Mouse (Mus musculus): ENCODE results near the gene B230217C12Rik. TPM values are rescaled to one million over a fixed set of nuclear protein-coding genes. Genes with fewer than 3 reads are reported as not detected.
A peak's percentile ranks its signal among the peaks of the same experiment; 100 is the strongest.

Gene B230217C12Rik
- polyA plus RNA-seq, 1 experiment from 2014 or later = 14.3 TPM

GRCm38 (mm10) chr11:97820840-97821239 is 19.7 kb upstream of the B230217C12Rik start:
- Histone ChIP-seq H3K36me3 (peaks cover 56% of the 10 kb centered on the region), H3K27me3 (ENCODE audit: low read depth, poor library complexity, severe bottlenecking) (0 out of 2 replicates have a peak, but pooled peaks cover under 1% of the 10 kb centered on the region), H3K27ac (replicated peaks) (peak overlapping the region; percentile 39; the same call in 1 of the 2 replicates), H3K4me3 (no peak overlapping the region), H3K9me3 (replicated peaks) (no peaks in the 10 kb centered on the region), H3K4me1 (peaks cover 65% of the 10 kb centered on the region)
- 72% methylated on average over 4 of the region's 4 CpGs for WGBS
- no peak for DNase-seq (ENCODE audit: low spot score)

DNA sequence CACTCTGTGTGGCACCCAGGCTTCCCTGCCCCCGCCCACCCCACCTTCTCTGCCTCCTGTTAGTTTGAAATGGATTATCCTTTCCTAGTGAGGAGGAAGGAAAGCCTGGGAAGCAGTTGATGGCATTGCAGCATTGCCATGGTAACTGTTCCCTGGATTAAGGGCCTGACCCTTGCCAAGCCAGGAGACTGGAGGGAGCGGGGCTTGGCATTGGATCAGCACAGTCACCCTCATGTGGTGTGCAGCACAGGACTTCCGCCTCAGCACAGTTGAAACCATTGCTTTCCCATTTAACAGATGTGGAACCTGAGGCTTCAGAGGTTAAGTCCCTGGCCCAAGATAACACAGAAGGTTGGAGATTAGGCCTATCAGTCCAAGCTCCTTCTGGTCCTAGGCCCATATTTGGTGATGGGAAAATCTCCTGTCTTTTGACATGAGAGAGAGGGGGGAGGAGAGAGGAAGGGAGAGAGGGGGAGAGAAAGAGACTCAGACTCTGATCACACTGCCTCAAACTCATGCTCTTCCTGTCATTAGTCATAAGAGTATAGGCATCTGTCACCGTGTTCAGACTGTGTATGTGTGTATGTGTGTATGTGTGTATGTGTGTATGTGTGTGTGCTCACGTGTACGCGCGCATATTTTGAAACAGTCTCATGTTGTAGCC is 19.0 kb upstream of the B230217C12Rik start:
- 0 out of 2 replicates have a peak overlapping the region, but pooled peaks have one; percentile 46 for H3K27ac ChIP-seq (replicated peaks)
- peaks cover 58% of the 10 kb centered on the region for H3K4me1 ChIP-seq
- H3K36me3 ChIP-seq = peaks cover 54% of the 10 kb centered on the region
- no peaks in the 10 kb centered on the region for H3K27me3 ChIP-seq (ENCODE audit: low read depth, poor library complexity, severe bottlenecking)
- H3K9me3 ChIP-seq (replicated peaks) = no peaks in the 10 kb centered on the region
- no peak for DNase-seq (ENCODE audit: low spot score)
- 91% methylated on average over 8 of the region's 8 CpGs for WGBS
- no peak overlapping the region for H3K4me3 ChIP-seq

DNA sequence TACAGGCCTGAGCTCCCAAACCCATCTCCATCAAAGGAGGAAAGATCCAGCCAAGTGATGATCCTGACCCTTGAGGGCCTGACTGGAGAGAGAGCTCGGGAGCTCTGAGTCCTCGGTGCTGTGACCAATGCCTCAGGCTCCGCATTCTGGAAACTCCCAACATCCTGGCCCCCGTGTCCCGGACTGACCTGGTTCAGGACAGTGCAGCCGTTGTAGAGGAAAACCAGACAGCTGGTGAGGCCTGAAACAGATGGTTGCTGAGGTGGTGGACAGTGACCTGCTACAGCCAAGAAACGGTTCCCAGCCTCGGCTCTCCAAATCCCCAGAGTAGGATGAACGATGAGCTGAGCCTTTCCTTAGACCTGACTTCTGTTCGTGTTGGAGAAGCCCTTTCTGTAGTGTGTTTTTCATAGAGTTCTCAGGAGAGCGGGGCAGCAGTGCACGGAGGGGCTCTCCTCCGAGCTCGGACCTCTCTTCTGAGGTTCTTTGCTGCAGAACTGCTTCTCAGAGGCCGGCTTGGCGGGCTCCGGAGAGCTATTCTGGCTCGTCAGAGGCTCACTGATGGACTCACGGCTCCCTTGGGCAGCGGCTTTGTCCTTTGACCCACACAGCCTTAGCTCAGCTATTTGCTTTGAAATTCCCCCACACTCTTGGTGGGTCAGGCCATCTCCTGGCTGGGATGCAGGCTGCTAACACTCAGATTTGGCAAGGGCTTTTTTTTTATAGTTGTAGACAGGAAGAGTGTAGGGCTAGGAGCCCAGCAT is 17.6 kb upstream of the B230217C12Rik start:
- no peaks in the 10 kb centered on the region for H3K27me3 ChIP-seq (ENCODE audit: low read depth, poor library complexity, severe bottlenecking)
- no peak overlapping the region for H3K4me3 ChIP-seq
- no peak for DNase-seq (ENCODE audit: low spot score)
- H3K36me3 ChIP-seq = peaks cover 65% of the 10 kb centered on the region
- H3K27ac ChIP-seq (replicated peaks) = peak overlapping the region; percentile 56
- WGBS = 78% methylated on average over 20 of the region's 20 CpGs
- H3K4me1 ChIP-seq = peaks cover 43% of the 10 kb centered on the region
- H3K9me3 ChIP-seq (replicated peaks) = no peaks in the 10 kb centered on the region

- Histone ChIP-seq H3K9me3 (replicated peaks) (no peaks in the 10 kb centered on the region), H3K27me3 (ENCODE audit: low read depth, poor library complexity, severe bottlenecking) (no peaks in the 10 kb centered on the region), H3K27ac (replicated peaks) (no peak overlapping the region), H3K4me1 (peaks cover 32% of the 10 kb centered on the region), H3K36me3 (peaks cover 70% of the 10 kb centered on the region), H3K4me3 (no peak overlapping the region)
- 97% methylated on average over 11 of the region's 11 CpGs for WGBS
- DNase-seq (ENCODE audit: low spot score) = no peak
These were observed 16.4 kb upstream of the B230217C12Rik start for GRCm38 (mm10) chr11:97824168-97824567.

- 91% methylated on average over 6 of the region's 6 CpGs for WGBS
- DNase-seq (ENCODE audit: low spot score) = no peak
- H3K36me3 ChIP-seq = peaks cover 74% of the 10 kb centered on the region
These were observed 15.7 kb upstream of the B230217C12Rik start for GRCm38 (mm10) chr11:97824895-97825294.

GRCm38 (mm10) chr11:97825295-97825694 is 15.3 kb upstream of the B230217C12Rik start:
- H3K4me3 ChIP-seq = no peak overlapping the region
- DNase-seq (ENCODE audit: low spot score) = no peak
- no peaks in the 10 kb centered on the region for H3K9me3 ChIP-seq (replicated peaks)
- H3K27ac ChIP-seq (replicated peaks) = no peak overlapping the region
- peaks cover 77% of the 10 kb centered on the region for H3K36me3 ChIP-seq
- no peaks in the 10 kb centered on the region for H3K27me3 ChIP-seq (ENCODE audit: low read depth, poor library complexity, severe bottlenecking)
- WGBS = 86% methylated on average over 10 of the region's 10 CpGs
- H3K4me1 ChIP-seq = peaks cover 22% of the 10 kb centered on the region

More at GRCm38 (mm10) chr11:97824895-97825294, 15.7 kb upstream of the B230217C12Rik start:
- H3K27me3 ChIP-seq (ENCODE audit: low read depth, poor library complexity, severe bottlenecking) = no peaks in the 10 kb centered on the region
- H3K4me1 ChIP-seq = peaks cover 24% of the 10 kb centered on the region
- H3K27ac ChIP-seq (replicated peaks) = 0 out of 2 replicates have a peak overlapping the region, but pooled peaks have one; percentile 25
- H3K4me3 ChIP-seq = no peak overlapping the region
- no peaks in the 10 kb centered on the region for H3K9me3 ChIP-seq (replicated peaks)

DNA sequence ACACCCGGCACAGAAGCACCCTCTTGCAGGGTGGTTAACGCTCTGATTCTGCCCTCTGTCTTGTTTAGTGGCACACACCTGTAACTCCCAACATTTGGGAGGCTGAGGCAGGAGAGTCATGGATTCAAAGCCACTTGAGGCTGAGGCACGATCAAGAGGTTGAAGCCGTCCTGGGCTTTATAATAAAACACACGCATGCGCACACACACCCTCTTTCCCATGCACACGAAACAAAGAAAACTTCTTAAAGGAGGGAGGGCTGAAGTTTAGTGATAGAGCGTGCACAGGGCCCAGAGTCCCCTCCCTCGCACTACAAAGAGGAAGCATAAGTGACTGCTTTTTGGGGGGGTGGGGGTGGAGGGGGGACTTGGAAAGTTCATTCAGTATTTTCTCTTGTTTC is 14.6 kb upstream of the B230217C12Rik start:
- Histone ChIP-seq H3K36me3 (peaks cover 76% of the 10 kb centered on the region), H3K27ac (replicated peaks) (no peak overlapping the region), H3K9me3 (replicated peaks) (no peaks in the 10 kb centered on the region), H3K4me3 (no peak overlapping the region), H3K4me1 (peaks cover 16% of the 10 kb centered on the region), H3K27me3 (ENCODE audit: low read depth, poor library complexity, severe bottlenecking) (no peaks in the 10 kb centered on the region)
- 87% methylated on average over 9 of the region's 9 CpGs for WGBS
- DNase-seq (ENCODE audit: low spot score) = no peak

- 79% methylated on average over 7 of the region's 7 CpGs for WGBS
- Histone ChIP-seq H3K27ac (replicated peaks) (no peak overlapping the region), H3K9me3 (replicated peaks) (no peaks in the 10 kb centered on the region), H3K27me3 (ENCODE audit: low read depth, poor library complexity, severe bottlenecking) (no peaks in the 10 kb centered on the region), H3K36me3 (peaks cover 71% of the 10 kb centered on the region), H3K4me1 (peaks cover 11% of the 10 kb centered on the region), H3K4me3 (no peak overlapping the region)
- no peak for DNase-seq (ENCODE audit: low spot score)
These were observed 14.2 kb upstream of the B230217C12Rik start for GRCm38 (mm10) chr11:97826414-97826813.

DNA sequence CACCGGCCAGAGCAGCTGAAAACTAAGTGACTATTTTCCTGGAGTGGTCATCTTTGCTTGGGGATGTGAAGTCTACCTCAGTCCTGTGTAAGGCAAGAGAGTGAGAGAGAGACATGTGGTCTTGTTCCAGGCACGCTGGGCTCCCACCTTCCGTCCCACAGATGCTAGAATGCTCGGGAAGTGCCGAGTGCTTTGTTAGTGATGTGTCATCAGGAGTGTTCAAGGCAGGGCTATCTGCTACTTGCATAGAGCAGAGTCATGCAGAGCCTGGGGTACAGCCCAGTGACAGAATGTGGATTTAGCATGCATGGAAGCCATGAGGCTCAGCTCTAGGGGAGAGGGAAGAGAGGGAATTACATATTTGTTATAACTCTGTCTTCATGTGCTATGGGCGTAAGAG is 12.9 kb upstream of the B230217C12Rik start:
- H3K9me3 ChIP-seq (replicated peaks) = no peaks in the 10 kb centered on the region
- H3K36me3 ChIP-seq = peaks cover 77% of the 10 kb centered on the region
- peaks cover 7% of the 10 kb centered on the region for H3K4me1 ChIP-seq
- no peak overlapping the region for H3K27ac ChIP-seq (replicated peaks)
- WGBS = 90% methylated on average over 6 of the region's 6 CpGs
- no peaks in the 10 kb centered on the region for H3K27me3 ChIP-seq (ENCODE audit: low read depth, poor library complexity, severe bottlenecking)
- no peak for DNase-seq (ENCODE audit: low spot score)
- H3K4me3 ChIP-seq = no peak overlapping the region

DNA sequence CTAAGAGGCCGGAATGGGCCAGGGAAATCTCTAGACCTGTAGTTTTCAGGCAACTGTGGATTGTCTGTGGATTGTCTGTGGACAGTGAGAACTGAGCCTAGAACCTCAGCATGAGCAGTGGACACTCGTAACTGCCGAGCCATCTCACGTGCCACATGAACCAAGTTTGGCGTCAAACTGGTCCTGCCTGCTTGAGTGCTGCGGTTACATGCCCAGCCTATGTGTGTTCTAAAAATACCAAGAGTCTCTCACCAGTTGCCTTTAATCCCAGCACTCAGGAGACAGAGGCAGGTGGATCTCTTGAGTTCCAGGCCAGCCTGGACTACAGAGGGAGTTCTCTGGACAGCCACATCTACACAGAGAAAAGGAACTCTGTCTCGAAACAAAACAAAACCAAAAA is 11.2 kb upstream of the B230217C12Rik start:
- H3K9me3 ChIP-seq (replicated peaks) = no peaks in the 10 kb centered on the region
- no peaks in the 10 kb centered on the region for H3K4me1 ChIP-seq
- peaks cover 78% of the 10 kb centered on the region for H3K36me3 ChIP-seq
- no peak for DNase-seq (ENCODE audit: low spot score)
- H3K4me3 ChIP-seq = no peak overlapping the region
- 92% methylated on average over 7 of the region's 7 CpGs for whole genome bisulfite sequencing
- no peaks in the 10 kb centered on the region for H3K27me3 ChIP-seq (ENCODE audit: low read depth, poor library complexity, severe bottlenecking)
- no peak overlapping the region for H3K27ac ChIP-seq (replicated peaks)

DNA sequence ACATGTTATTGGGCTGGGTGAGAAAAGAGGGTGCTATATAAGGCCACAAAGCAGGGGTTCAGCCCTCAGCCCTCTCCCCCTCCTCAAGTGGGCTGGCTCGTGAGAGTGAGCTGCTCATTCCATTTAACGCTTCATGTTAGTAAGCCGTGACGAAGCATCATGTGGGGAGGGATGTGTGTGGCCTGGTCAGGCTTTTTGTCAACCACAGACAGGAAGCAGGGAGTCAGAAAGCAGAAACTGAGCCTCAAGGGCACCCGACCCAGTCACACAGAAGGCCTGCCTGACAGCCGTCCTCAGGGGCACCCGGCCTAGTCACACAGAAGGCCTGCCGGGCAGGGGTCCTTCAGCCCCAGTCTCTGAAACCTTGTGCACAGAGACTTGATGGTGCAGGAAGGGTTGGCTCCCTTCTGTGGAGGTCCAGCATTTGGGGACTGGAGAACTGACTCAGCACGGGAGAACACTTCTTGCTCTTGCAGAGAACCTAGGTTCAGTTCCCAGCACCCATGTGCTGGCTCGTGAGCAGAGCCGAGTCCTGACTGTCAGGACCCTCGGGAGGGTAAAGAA is 10.6 kb upstream of the B230217C12Rik start:
- DNase-seq (ENCODE audit: low spot score) = peak; percentile 11
- H3K27ac ChIP-seq (replicated peaks) = 0 out of 2 replicates have a peak overlapping the region, but pooled peaks have one; percentile 23
- H3K4me1 ChIP-seq = no peaks in the 10 kb centered on the region
- no peaks in the 10 kb centered on the region for H3K27me3 ChIP-seq (ENCODE audit: low read depth, poor library complexity, severe bottlenecking)
- H3K9me3 ChIP-seq (replicated peaks) = no peaks in the 10 kb centered on the region
- H3K4me3 ChIP-seq = no peak overlapping the region
- WGBS = 88% methylated on average over 12 of the region's 12 CpGs
- peaks cover 79% of the 10 kb centered on the region for H3K36me3 ChIP-seq

GRCm38 (mm10) chr11:97830501-97830900 is 10.1 kb upstream of the B230217C12Rik start:
- Histone ChIP-seq H3K27ac (replicated peaks) (0 out of 2 replicates have a peak overlapping the region, but pooled peaks have one; percentile 23), H3K9me3 (replicated peaks) (no peaks in the 10 kb centered on the region), H3K36me3 (peaks cover 79% of the 10 kb centered on the region), H3K27me3 (ENCODE audit: low read depth, poor library complexity, severe bottlenecking) (no peaks in the 10 kb centered on the region), H3K4me1 (no peaks in the 10 kb centered on the region), H3K4me3 (no peak overlapping the region)
- DNase-seq (ENCODE audit: low spot score) = peak; percentile 7
- WGBS = 87% methylated on average over 6 of the region's 6 CpGs

- Histone ChIP-seq H3K4me1 (no peaks in the 10 kb centered on the region), H3K27me3 (ENCODE audit: low read depth, poor library complexity, severe bottlenecking) (no peaks in the 10 kb centered on the region), H3K9me3 (replicated peaks) (no peaks in the 10 kb centered on the region), H3K36me3 (peaks cover 80% of the 10 kb centered on the region), H3K4me3 (no peak overlapping the region), H3K27ac (replicated peaks) (no peak overlapping the region)
- whole genome bisulfite sequencing = 89% methylated on average over 11 of the region's 11 CpGs
- DNase-seq (ENCODE audit: low spot score) = no peak
These were observed 8.6 kb upstream of the B230217C12Rik start for GRCm38 (mm10) chr11:97832001-97832400.

All from midbrain, embryonic 10.5 days (tissue).